Mouse (Mus musculus) left cerebral cortex, postnatal 10 days (tissue): Measurements from ENCODE around the gene Tuba3b. TPM values are rescaled to one million over a fixed set of nuclear protein-coding genes. Genes with fewer than 3 reads are reported as not detected.

Experiments
- DNase-seq, 2 experiments: peaks; one replicate each; pipeline ENCODE4 v3.0.0; 2021 to 2022; ENCODE audit warnings: low spot score in 2 of 2, mixed read lengths in 1 of 2; ENCODE audit errors: extremely low spot score in 1 of 2
- intact Hi-C: fragments of 180-260 bp; cut with DNase I; formaldehyde crosslinking; loops from one replicate; pipeline ENCODE4 v1.15.1; 2025
- total RNA-seq, 2 experiments: library from RNA; stranded (reverse); gene quantifications; 2 replicates each; pipeline ENCODE4 v1.2.3; 2021

The Tuba3b gene
- total RNA-seq: not detected

GRCm38 (mm10) chr6:145615666-145616210 lies at the start of gene Tuba3b:
TSS of gene Tuba3b (plus strand) at chr6:145615757.
- intact Hi-C loops: no loop called here
- no peak for DNase-seq

DNA sequence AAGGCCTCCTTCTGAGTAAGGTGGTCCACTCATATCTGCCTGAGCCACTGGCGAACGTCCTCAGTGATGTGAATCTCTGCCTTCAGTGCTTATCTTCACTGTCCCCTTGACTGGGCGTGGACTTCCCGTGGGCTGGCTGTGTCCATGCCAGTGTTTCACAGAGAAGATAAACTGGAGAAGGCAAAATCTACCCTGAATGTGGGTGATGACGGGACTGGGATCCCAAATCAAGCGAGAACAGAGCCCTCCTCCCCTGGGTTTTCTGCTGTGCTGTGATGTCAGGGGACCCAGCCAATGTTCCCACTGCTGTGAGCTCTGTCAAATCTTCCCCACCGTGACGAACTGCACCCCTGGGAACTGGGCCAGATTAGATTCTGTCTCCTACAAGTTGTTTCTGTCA lies 48.3 kb upstream of the Tuba3b start:
- intact Hi-C loops: no loop called here
- no peak for DNase-seq

DNA sequence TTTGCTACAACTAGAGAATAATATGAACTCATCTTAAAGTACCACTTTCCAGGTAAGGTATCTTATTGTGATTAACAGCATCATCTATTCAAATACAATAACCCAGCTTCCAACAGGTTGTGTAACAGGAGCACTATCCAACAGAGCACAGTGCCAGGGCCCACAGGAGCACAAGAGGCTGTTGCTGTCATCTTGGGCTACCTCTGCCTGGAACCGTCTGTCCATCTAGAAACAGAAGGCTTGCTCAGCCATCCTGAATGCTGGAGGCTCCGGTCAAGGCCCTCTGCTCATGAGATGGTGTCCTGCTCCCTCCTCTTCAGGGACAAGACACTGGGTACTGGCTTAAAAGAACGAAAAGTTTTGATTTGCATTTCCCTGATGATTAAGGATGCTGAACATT lies 47.7 kb upstream of the Tuba3b start:
- no peak for DNase-seq
- intact Hi-C loops: no loop called here

GRCm38 (mm10) chr6:145568701-145569100 lies 46.9 kb upstream of the Tuba3b start:
- no peak for DNase-seq
- intact Hi-C loops: no loop called here

- intact Hi-C loops: no loop called here
Measured at GRCm38 (mm10) chr6:145573250-145574013, 42.1 kb upstream of the Tuba3b start.

GRCm38 (mm10) chr6:145576762-145577161 lies 38.8 kb upstream of the Tuba3b start:
- DNase-seq: no peak
- intact Hi-C loops: no loop called here

More at GRCm38 (mm10) chr6:145573250-145574013, 42.1 kb upstream of the Tuba3b start:
- no peak for DNase-seq

GRCm38 (mm10) chr6:145578457-145579185 lies 36.9 kb upstream of the Tuba3b start:
- intact Hi-C loops: no loop called here
- DNase-seq: peak in 1 of 2 experiments; percentile 88

GRCm38 (mm10) chr6:145579761-145580160 lies 35.8 kb upstream of the Tuba3b start:
- no peak for DNase-seq
- intact Hi-C loops: no loop called here

GRCm38 (mm10) chr6:145581366-145582170 lies 34.0 kb upstream of the Tuba3b start:
- DNase-seq: peak in 1 of 2 experiments; percentile 51
- intact Hi-C loops: no loop called here

DNA sequence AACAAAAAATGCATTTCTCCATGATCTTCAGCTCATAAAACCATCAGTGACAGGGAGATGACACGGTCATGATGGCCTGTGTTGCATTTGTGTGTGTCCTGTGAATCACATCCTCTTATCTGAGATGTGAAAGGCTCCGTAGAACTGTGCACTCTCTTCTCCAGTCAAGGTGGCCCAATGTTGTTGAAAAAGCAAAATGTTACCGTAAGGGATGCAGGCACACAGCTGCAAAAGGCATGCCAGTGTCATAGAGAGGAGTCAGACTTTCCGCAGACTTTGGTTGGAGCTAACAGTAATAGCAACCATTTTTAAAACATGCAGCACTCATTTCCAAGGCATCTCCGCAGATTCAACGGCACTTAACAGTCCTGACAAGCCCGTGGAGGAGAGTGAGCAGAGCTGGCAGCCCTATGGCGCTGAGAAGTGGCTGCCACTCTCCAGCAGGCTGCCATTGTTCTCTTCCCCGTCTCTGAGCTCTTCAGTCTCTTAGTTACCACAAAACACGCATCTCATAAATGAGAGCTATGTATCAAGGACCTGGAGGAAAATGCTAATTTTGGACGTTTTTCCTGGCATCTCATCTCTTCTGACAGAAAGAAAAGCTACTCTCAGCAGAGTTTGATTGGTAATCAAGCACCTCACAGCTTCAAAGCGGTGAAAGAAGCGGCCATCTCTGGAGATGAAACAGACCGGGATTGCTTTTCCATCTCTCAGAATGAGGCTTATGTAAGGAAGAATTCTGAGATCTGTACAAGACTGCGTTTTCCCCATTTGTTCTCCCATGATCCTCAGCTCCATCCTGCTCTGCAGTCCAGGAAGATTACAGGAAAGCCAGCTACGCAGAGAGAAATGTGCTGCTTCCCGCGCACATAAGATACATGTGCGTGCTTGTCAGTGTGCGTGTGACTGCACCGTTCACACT lies 30.2 kb upstream of the Tuba3b start:
- DNase-seq: no peak
- intact Hi-C loops: no loop called here

DNA sequence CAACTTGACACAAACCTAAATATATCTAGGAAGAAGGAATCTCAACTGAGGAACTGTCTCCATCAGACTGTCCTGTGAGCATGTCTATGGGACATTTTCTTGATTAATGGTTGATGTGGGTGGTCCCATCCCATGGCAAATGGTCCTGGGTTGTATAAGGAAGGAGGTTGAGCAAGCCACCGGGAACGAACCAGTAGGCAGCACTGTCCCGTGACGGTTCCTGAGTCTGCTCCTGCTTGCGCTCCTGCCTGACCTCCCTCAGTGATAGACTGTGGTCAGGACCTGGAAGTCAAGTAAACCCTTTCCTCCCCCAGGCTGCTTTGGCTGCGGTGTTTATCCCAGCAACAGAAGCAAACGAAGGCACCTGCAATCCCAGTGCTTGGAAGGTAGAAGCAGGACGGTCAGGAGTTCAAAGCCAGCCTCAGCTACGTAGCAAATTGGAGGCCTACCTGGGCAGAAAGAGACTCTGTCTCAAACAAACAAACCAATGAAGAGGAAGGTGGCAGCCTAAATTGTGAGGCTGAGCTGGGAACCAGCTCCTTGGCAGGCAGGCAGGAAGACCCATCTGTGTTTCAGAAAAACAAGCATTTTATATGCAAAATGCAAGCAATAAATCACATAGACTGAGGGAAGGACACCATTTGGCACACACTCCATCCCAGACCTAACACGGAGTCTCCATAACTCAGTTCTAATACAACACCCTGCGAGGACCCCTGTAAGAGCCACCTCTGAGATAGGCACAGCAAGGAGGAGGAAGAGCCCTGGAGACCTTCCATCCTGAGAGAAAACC lies 24.9 kb upstream of the Tuba3b start:
- intact Hi-C loops: no loop called here
- DNase-seq: no peak

GRCm38 (mm10) chr6:145591578-145591977 lies 24.0 kb upstream of the Tuba3b start:
- DNase-seq: no peak
- intact Hi-C loops: no loop called here

DNA sequence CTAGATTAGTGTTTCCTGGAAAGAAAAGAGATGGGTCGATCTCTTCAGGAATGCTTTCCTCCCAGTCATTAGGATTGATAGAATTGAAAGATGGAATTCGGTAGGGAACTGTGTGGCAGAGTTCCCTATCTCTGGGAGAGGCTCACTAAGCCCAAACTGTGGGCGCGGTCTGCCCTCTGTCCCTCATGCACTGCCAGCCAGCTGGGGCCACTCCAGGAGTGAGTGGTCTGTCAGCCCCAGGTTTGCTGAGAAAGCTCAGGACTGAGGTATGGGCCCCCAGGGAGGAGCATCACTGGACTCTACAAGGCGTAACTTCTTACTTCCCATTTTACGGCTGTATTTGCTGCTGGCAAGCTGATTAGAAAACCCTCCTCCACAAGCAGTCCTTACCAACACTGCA lies 23.5 kb upstream of the Tuba3b start:
- intact Hi-C loops: no loop called here
- DNase-seq: no peak

DNA sequence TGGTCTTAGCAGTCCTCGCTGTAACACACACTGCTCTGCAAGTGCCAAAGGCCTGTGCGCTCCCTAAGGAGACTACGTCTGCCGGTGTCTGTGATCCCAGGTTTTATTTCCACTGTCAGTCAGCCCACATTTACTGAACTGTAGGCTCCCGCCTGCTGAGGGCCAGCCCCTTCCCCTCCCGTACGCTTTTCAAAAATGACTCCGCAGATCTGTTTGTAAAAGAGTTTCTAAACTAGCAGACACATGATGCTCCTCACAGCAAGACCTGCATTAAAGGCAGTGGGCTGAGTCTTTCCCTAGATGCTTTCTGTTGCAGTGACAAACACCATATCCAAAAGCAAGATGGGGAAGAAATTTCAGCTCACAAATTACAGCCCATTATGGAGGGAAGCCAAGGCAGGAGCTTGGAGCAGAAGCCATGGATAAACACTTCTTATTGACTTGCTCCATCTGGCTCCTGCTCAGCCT lies 23.0 kb upstream of the Tuba3b start:
- intact Hi-C loops: no loop called here
- DNase-seq: no peak

DNA sequence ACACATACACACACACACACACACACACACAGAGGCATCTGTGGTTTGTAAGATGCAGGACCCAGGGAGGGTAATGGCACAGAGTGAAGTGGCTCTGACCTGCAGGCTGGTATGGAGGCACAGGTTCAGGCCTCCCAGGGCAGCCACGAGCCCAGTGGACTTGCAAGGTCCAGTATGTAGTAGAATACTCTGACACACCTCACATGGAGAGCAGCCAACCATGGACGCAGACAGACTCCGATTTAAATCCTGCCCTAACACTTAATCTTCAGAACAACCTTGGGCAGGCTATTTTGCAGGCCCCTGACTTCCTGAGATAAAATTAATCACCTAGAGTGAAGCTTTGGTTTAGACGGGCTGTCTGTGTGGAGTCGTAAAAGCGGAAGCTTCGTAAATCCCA lies 21.6 kb upstream of the Tuba3b start:
- intact Hi-C loops: no loop called here
- DNase-seq: no peak

DNA sequence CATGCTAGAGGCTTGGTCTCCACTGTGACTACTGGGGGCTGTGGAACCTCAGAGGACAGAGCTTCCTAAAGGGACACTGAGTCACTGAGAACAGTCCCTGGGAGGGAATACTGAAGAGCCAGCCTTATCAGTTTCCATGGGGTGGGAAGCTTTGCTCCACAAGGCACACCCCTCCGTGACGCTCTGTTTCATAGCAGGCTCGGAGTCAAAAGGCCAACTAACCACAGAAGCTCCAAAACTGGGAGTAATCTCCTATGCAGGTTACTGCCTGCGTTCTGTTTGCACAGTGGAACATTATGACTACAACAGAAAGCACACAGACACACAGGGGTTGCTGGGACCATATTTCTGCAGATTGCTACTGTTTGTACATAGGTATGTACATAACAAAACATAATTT lies 19.7 kb upstream of the Tuba3b start:
- intact Hi-C loops: no loop called here
- no peak for DNase-seq

DNA sequence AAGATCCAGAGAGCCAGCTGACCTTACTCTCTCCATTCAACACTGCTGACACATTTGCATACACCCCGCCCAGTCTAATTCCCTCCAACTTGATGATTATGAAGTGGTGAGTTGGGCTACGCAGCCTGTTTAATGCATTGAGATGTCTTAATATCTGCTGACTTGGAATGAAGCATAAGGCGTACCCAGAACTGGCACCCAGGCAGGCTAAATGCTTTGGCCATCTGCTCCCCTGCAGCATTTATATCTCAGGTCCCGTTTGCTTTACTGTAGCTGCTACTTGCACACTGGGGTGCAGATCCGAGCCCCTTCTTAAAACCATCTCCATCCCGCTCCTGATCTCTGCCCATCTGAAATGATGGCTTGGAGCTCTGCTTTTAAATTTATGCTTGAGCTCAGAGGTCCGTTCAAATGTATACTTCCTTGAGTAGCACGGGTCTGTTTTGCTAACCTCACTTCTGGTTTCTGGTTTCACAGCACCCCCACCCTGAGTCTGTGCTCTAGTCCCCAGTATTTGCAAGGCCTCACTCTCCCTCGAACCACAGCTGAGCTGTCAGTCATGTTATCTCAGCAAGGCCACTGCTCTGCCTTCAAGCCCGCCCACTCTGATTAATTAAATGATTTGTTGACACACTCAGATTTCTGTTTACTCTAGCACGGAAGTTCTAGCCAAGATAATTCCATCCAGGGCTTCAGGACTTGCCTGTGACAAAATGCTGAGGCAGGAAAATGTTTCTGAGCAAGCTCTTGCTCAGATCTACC lies 16.6 kb upstream of the Tuba3b start:
- no peak for DNase-seq
- intact Hi-C loops: no loop called here
